Mouse (Mus musculus) cortical plate, adult 2 months (tissue): Measurements from ENCODE around the gene Fam83b.

Experiments
- CTCF ChIP-seq: fragments of 200-500 bp; IDR thresholded peaks from 2 replicates; pipeline ENCODE4 v1.5.1; 2011; ENCODE audit warnings: mild to moderate bottlenecking, control low read depth, low read length; ENCODE audit not compliant: insufficient read depth; ENCODE audit errors: extremely low read depth
- POLR2A ChIP-seq: fragments of 200-500 bp; IDR thresholded peaks from 2 replicates; pipeline ENCODE4 v1.6.1; 2011; ENCODE audit warnings: mild to moderate bottlenecking, low read length, control low read depth; ENCODE audit not compliant: insufficient read depth; ENCODE audit errors: extremely low read depth

GRCm38 (mm10) chr9:76593841-76594240 lies 26.9 kb upstream of the Fam83b start:
- TF ChIP-seq CTCF (no peak), POLR2A (no peak)
